Mouse (Mus musculus): ENCODE measurements around the gene Gpr146.
"Not testable (repeated sequence)": the region's sequence is repeated elsewhere in the genome, so short reads cannot be mapped to it uniquely, and the experiment has no call there.

Gene Gpr146

GRCm38 (mm10) chr5:139383234-139383633 is 5.7 kb downstream of the Gpr146 start:
- DNase-seq, result no peak

GRCm38 (mm10) chr5:139384531-139384930 is 7.0 kb downstream of the Gpr146 start:
- peak; percentile 80 for DNase-seq

GRCm38 (mm10) chr5:139386047-139386446 is 8.6 kb downstream of the Gpr146 start:
- no peak for DNase-seq

GRCm38 (mm10) chr5:139387329-139388194 is 10.1 kb downstream of the Gpr146 start:
- no peak for DNase-seq

- DNase-seq, result peak; percentile 60
These were observed 10.7 kb downstream of the Gpr146 start for GRCm38 (mm10) chr5:139388195-139388570.

- DNase-seq, result no peak
These were observed 11.5 kb downstream of the Gpr146 start for GRCm38 (mm10) chr5:139388694-139389675.

GRCm38 (mm10) chr5:139389676-139390061 is 12.2 kb downstream of the Gpr146 start:
- peak; percentile 49 for DNase-seq

GRCm38 (mm10) chr5:139390324-139391119 is 13.0 kb downstream of the Gpr146 start:
- DNase-seq, result not testable (repeated sequence)

- no peak for DNase-seq
These were observed 14.0 kb downstream of the Gpr146 start for GRCm38 (mm10) chr5:139391309-139391990.

- DNase-seq, result no peak
These were observed 15.0 kb downstream of the Gpr146 start for GRCm38 (mm10) chr5:139392219-139393196.

GRCm38 (mm10) chr5:139393197-139393588 is 15.7 kb downstream of the Gpr146 start:
- DNase-seq, result no peak

- DNase-seq, result no peak
These were observed 16.9 kb downstream of the Gpr146 start for GRCm38 (mm10) chr5:139394399-139394798.

- DNase-seq, result no peak
These were observed 18.0 kb downstream of the Gpr146 start for GRCm38 (mm10) chr5:139395528-139395927.

- DNase-seq, result no peak
These were observed 19.9 kb downstream of the Gpr146 start for GRCm38 (mm10) chr5:139397359-139397916.

GRCm38 (mm10) chr5:139397959-139398753 is 20.7 kb downstream of the Gpr146 start:
- peak; percentile 98 for DNase-seq

GRCm38 (mm10) chr5:139398786-139399185 is 21.3 kb downstream of the Gpr146 start:
- no peak for DNase-seq

- DNase-seq, result no peak
These were observed 22.5 kb downstream of the Gpr146 start for GRCm38 (mm10) chr5:139399991-139400390.

GRCm38 (mm10) chr5:139402106-139402505 is 24.6 kb downstream of the Gpr146 start:
- DNase-seq, result no peak

- DNase-seq, result no peak
These were observed 26.3 kb downstream of the Gpr146 start for GRCm38 (mm10) chr5:139403692-139404260.

Data from kidney, adult 9 months (tissue).